8 mouse cellular contexts compared by ENCODE assay signal in genomic region chr15:102692991-102693411, GRCm38 (mm10). TPM values are rescaled to one million over a fixed set of nuclear protein-coding genes. Genes with fewer than 3 reads are reported as not detected.
DNase-seq lines count a peak whose midpoint lies in the region; ATAC-seq and TF ChIP-seq lines count a peak whose summit lies in the region.

No protein-coding gene starts in this region.

- peak; percentile 70 for DNase-seq in ES-E14 (ENCODE audit: low read depth, low spot score)
- DNase-seq in cerebellum, adult 11-12 months, result peak; percentile 80
- peak; percentile 89 for DNase-seq in hindbrain, embryonic 10.5 days (ENCODE audit: low spot score)
- DNase-seq in layer of hippocampus, postnatal 10 days (ENCODE audit: low spot score in 2 of 2), result peak; percentile 82 to 89
- peak; percentile 74 for DNase-seq in lung, postnatal 10 days
- peak; percentile 62 for DNase-seq in ovary, postnatal 36 days (ENCODE audit: low spot score)

- H3K4me3 ChIP-seq in ES-E14 (ENCODE audit: insufficient read depth in 1 of 2, low read depth in 1 of 2, low read length in 2 of 2, poor library complexity in 1 of 2, severe bottlenecking in 1 of 2), result peak overlapping the region; percentile 55 to 67
- peak overlapping the region; percentile 54 for H3K4me3 ChIP-seq in forebrain, embryonic 16.5 days (replicated peaks; ENCODE audit: low read length)
- peak overlapping the region; percentile 54 for H3K4me3 ChIP-seq in hindbrain, embryonic 10.5 days

- in situ Hi-C loops in ES-E14 (cut with MboI; ENCODE audit: low sequenced_read_pairs in 2 of 2, unreplicated experiment in 2 of 2), result no loop called here

- H3K27ac ChIP-seq in ES-E14 (ENCODE audit: insufficient read depth, low read depth, low read length, poor library complexity, severe bottlenecking), result no peak overlapping the region
- H3K27ac ChIP-seq in forebrain, embryonic 16.5 days (ENCODE audit: low read length), result peak overlapping the region; percentile 90
- H3K27ac ChIP-seq in hindbrain, embryonic 10.5 days, result peak overlapping the region; percentile 72

- H3K4me1 ChIP-seq in ES-E14 (ENCODE audit: control insufficient read depth in 2 of 2, insufficient read depth in 2 of 2, low read length in 2 of 2, poor library complexity in 1 of 2), result peaks cover 0 to 9% of the 10 kb centered on the region in 2 experiments; a peak in 2 of 4 replicates
- H3K4me1 ChIP-seq in forebrain, embryonic 16.5 days (replicated peaks; ENCODE audit: control insufficient read depth, insufficient read depth, low read length), result peaks cover 27% of the 10 kb centered on the region
- H3K4me1 ChIP-seq in hindbrain, embryonic 10.5 days (replicated peaks), result peaks cover 39% of the 10 kb centered on the region

- H3K4me2 ChIP-seq in forebrain, embryonic 16.5 days (ENCODE audit: low read length), result peak overlapping the region; percentile 96

- under 1% methylated on average over 32 of the region's 32 CpGs for WGBS in forebrain, embryonic 16.5 days
- under 1% methylated on average over 32 of the region's 32 CpGs for WGBS in hindbrain, embryonic 10.5 days

- peak; percentile 80 for ATAC-seq in forebrain, embryonic 16.5 days
- ATAC-seq in inflammation-experienced regulatory T-cells, adult 6 months, result no peak

- no peaks in the 10 kb centered on the region for H3K9me3 ChIP-seq in ES-E14 (ENCODE audit: control insufficient read depth, insufficient read depth, low read depth, low read length)
- no peaks in the 10 kb centered on the region for H3K9me3 ChIP-seq in forebrain, embryonic 16.5 days (ENCODE audit: control insufficient read depth, low read length)
- H3K9me3 ChIP-seq in hindbrain, embryonic 10.5 days, result no peaks in the 10 kb centered on the region

- no peaks in the 10 kb centered on the region for H3K36me3 ChIP-seq in ES-E14 (ENCODE audit: control insufficient read depth, insufficient read depth, low read length, poor library complexity, severe bottlenecking)
- no peaks in the 10 kb centered on the region for H3K36me3 ChIP-seq in forebrain, embryonic 16.5 days (ENCODE audit: control insufficient read depth, insufficient read depth)
- no peaks in the 10 kb centered on the region for H3K36me3 ChIP-seq in hindbrain, embryonic 10.5 days

- peak overlapping the region; percentile 14; the same call in 1 of the 2 replicates for H3K9ac ChIP-seq in ES-E14 (ENCODE audit: insufficient read depth, low read depth, low read length, poor library complexity, severe bottlenecking)
- H3K9ac ChIP-seq in forebrain, embryonic 16.5 days (replicated peaks; ENCODE audit: low read depth, low read length), result peak overlapping the region; percentile 76

- H3K27me3 ChIP-seq in forebrain, embryonic 16.5 days (replicated peaks; ENCODE audit: control insufficient read depth, insufficient read depth, low read length), result peaks cover 38% of the 10 kb centered on the region
- peaks cover 84% of the 10 kb centered on the region for H3K27me3 ChIP-seq in hindbrain, embryonic 10.5 days (ENCODE audit: insufficient read depth, poor library complexity, severe bottlenecking)

TF ChIP-seq in ES-E14, 5 proteins besides CTCF, POLR2A, EP300 and RAD21:
- TF ChIP-seq CHD2 (IDR thresholded peaks at IDR 0.05; ENCODE audit: low read depth, low read length) (no peak), HCFC1 (IDR thresholded peaks at IDR 0.05; ENCODE audit: borderline replicate concordance, insufficient read depth, low read length) (no peak), MAFK (IDR thresholded peaks at IDR 0.05; ENCODE audit: insufficient read depth, low read depth, low read length) (no peak), ZC3H11A (IDR thresholded peaks at IDR 0.05; ENCODE audit: borderline replicate concordance, low read depth, low read length) (no peak), ZNF384 (IDR thresholded peaks at IDR 0.05; ENCODE audit: low read depth, low read length) (no peak)
TF ChIP-seq in ES-E14: peak in this region for 0.

RNA-seq across cellular contexts. Expression of gene Atp5g2, which starts 20.8 kb away (rescaled TPM):
- 448 and 519 TPM in 2 replicates for total RNA-seq in ES-E14 (2012; rRNA removed)
- polyA plus RNA-seq in forebrain, embryonic 16.5 days (2015; fragmentation: Nextera tagmentation; extraction: Ambion mirVana), result 50.4 and 56.5 TPM in 2 replicates
- polyA plus RNA-seq in hindbrain, embryonic 10.5 days (2016; fragmentation: Nextera tagmentation; extraction: Ambion mirVana), result 63.3 and 73.4 TPM in 2 replicates
- total RNA-seq in layer of hippocampus, postnatal 10 days (2021), result 10 to 100 TPM in 1 of 2 experiments, 1 to 10 TPM in 1; 5.9 to 17.8 TPM
- 10 to 100 TPM; 32.4 to 64.3 (median 37.5) TPM for polyA plus RNA-seq in inflammation-experienced regulatory T-cells, adult 6 months (2017; shearing (Covaris generic))

RNA-seq across cellular contexts. Expression of gene Calcoco1, which starts 29.0 kb away (rescaled TPM):
- total RNA-seq in ES-E14 (2012; rRNA removed), result 24.6 and 25.0 TPM in 2 replicates
- polyA plus RNA-seq in forebrain, embryonic 16.5 days (2015; fragmentation: Nextera tagmentation; extraction: Ambion mirVana), result 80.6 and 87.7 TPM in 2 replicates
- polyA plus RNA-seq in hindbrain, embryonic 10.5 days (2016; fragmentation: Nextera tagmentation; extraction: Ambion mirVana), result 32.1 and 38.5 TPM in 2 replicates
- total RNA-seq in layer of hippocampus, postnatal 10 days (2021), result 10 to 100 TPM; 57.7 to 62.7 TPM
- polyA plus RNA-seq in inflammation-experienced regulatory T-cells, adult 6 months (2017; shearing (Covaris generic)), result 10 to 100 TPM; 22.0 to 43.9 (median 37.8) TPM
